Mouse (Mus musculus) activated CD4-positive, CD25-positive, alpha-beta regulatory T cell, adult 4 months (primary cell): ENCODE data around the gene Gm5737. TPM values are rescaled to one million over a fixed set of nuclear protein-coding genes. Genes with fewer than 3 reads are reported as not detected.

ENCODE experiments used
- ATAC-seq: one replicate; pipeline ENCODE4 v1.8.0; 2017
- polyA plus RNA-seq, 2 experiments: library from polyadenylated mRNA; unstranded; fragments of 100-300 nt; shearing (Covaris generic); gene quantifications; one replicate each; pipeline ENCODE4 v1.2.1; 2017

Gm5737 gene
- polyA plus RNA-seq, 2 experiments from 2014 or later, result not detected

DNA sequence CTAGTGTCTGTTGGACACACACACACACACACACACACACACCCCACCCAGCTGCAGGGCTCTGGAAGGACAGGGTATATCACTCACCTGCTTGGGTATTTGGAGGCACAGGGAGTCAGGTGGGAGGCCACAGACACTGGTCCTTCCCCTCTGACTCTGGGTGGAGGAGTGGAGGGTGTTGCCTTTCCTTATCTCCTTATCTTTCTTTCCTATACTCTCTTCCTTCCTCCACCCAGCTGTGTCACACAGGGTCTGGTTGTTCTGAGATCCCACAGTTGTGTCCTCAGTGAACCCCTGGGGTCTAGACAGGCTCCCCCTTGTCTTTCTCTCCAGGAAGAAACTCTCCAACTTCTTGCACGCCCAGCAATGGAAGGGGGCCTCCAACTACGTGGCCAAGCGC is 67.8 kb downstream of the Gm5737 start:
- no peak for ATAC-seq

DNA sequence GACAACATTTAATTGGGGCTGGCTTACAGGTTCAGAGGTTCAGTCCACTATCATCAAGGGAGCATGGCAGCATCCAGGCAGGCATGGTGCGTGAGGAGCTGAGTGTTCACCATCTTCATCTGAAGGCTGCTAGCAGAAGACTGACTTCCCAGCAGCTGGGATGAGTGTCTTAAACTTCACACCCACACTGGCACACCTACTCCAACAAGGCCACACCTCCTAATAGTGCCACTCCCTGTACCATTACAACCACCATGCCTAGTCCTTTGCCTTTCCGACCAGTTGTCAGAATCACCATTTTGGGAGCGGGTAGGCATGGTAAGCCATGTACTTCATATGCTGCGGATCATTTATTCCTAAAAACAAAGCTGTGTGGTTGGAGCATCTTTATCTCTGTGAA is 68.6 kb downstream of the Gm5737 start:
- ATAC-seq, result no peak

Other genes starting within 250 kb of the Gm5737 start
- gene Uqcrc2, start 177.2 kb upstream of the Gm5737 start, polyA plus RNA-seq, result 100 to 1,000 TPM; 243 TPM
- under 1 TPM; 0.38 to 0.98 TPM for gene Pdzd9, start 142.0 kb upstream of the Gm5737 start, polyA plus RNA-seq
- 1 to 10 TPM; 5.8 to 7.8 TPM for gene Mosmo, start 134.7 kb upstream of the Gm5737 start, polyA plus RNA-seq
- not detected for gene Vwa3a, start 73.0 kb upstream of the Gm5737 start, polyA plus RNA-seq
- gene Eef2k, start 30.5 kb downstream of the Gm5737 start, polyA plus RNA-seq, result 1 to 10 TPM; 2.0 to 4.1 TPM
- 10 to 100 TPM; 10.8 to 12.3 TPM for gene Polr3e, start 105.4 kb downstream of the Gm5737 start, polyA plus RNA-seq
- 1 to 10 TPM; 1.0 to 1.3 TPM for gene Cdr2, start 169.9 kb downstream of the Gm5737 start, polyA plus RNA-seq
- gene Mfsd13b, start 170.1 kb downstream of the Gm5737 start, polyA plus RNA-seq, result not detected
- 1 to 10 TPM; 8.2 to 8.3 TPM for gene Mettl9, start 222.1 kb downstream of the Gm5737 start, polyA plus RNA-seq